Mouse (Mus musculus) midbrain, postnatal 0 days (tissue): ENCODE measurements at regions not wholly inside any gene's neighbourhood (a gene's known extent, or its start where the extent isn't known, plus 50 kb on each side); places are given as distances from the start of the nearest gene placed in this dataset.
"Not testable (repeated sequence)": the region's sequence is repeated elsewhere in the genome, so short reads cannot be mapped to it uniquely, and the experiment has no call there.

Experiments used
- ATAC-seq: fragments of 200-750 bp; cut with Nextera tagmentation; 2 replicates; pipeline ENCODE4 v1.8.0; 2017; ENCODE audit warnings: moderate number of reproducible peaks, mild to moderate bottlenecking, moderate TSS enrichment, moderate library complexity; ENCODE audit not compliant: low FRiP score
- DNase-seq: peaks from one replicate; pipeline ENCODE4 v3.0.0-alpha.2; 2015; ENCODE audit warnings: low spot score
- H3K27ac ChIP-seq: fragments of 300-500 bp; sonication (generic); 2 replicates; pipeline ENCODE4 v1.5.1; 2014; ENCODE audit warnings: low read depth, mild to moderate bottlenecking, low read length, mixed read lengths
- H3K27me3 ChIP-seq: fragments of 300-500 bp; sonication (generic); 2 replicates; pipeline ENCODE4 v1.6.1; 2014; ENCODE audit warnings: low read length, control low read depth, mixed read lengths; ENCODE audit not compliant: insufficient read depth
- H3K36me3 ChIP-seq: fragments of 300-500 bp; sonication (generic); 2 replicates; pipeline ENCODE4 v1.6.1; 2014; ENCODE audit warnings: low read length, control low read depth, mixed read lengths; ENCODE audit not compliant: insufficient read depth
- H3K4me1 ChIP-seq: fragments of 300-500 bp; sonication (generic); 2 replicates; pipeline ENCODE4 v1.6.1; 2014; ENCODE audit warnings: mild to moderate bottlenecking, control low read depth, antibody characterized with exemption, low read length, mixed read lengths; ENCODE audit not compliant: insufficient read depth
- H3K4me2 ChIP-seq: fragments of 300-500 bp; sonication (generic); 2 replicates; pipeline ENCODE4 v1.6.1; 2014; ENCODE audit warnings: low read depth, mild to moderate bottlenecking, low read length, mixed read lengths; ENCODE audit not compliant: poor library complexity, severe bottlenecking
- H3K4me3 ChIP-seq: fragments of 300-500 bp; sonication (generic); 2 replicates; pipeline ENCODE4 v1.5.1; 2014; ENCODE audit warnings: low read depth, mild to moderate bottlenecking, low read length, moderate library complexity
- H3K9ac ChIP-seq: fragments of 300-500 bp; sonication (generic); replicated peaks from 2 replicates; pipeline ENCODE4 v1.6.1; 2014; ENCODE audit warnings: mild to moderate bottlenecking, low read length, moderate library complexity, mixed read lengths; ENCODE audit not compliant: poor library complexity, severe bottlenecking
- H3K9me3 ChIP-seq: fragments of 300-500 bp; sonication (generic); 2 replicates; pipeline ENCODE4 v1.6.1; 2016; ENCODE audit warnings: low read length, control low read depth
- CTCF ChIP-seq: IDR thresholded peaks from 2 replicates; pipeline ENCODE4 v1.5.1; 2016; ENCODE audit warnings: antibody characterized with exemption, mild to moderate bottlenecking
- WGBS: fragments of 180-500 bp; shearing (Covaris S2); extraction: QIAGEN DNeasy Blood & Tissue Kit; methylation state at CpG from one replicate; pipeline ENCODE4 v1.1.7; 2014; 5-methylcytosine and 5-hydroxymethylcytosine counted together

- TF ChIP-seq CTCF, result no peak
- Histone ChIP-seq H3K4me3 (no peak overlapping the region), H3K27me3 (no peaks in the 10 kb centered on the region), H3K9me3 (no peaks in the 10 kb centered on the region), H3K4me1 (no peaks in the 10 kb centered on the region), H3K27ac (no peak overlapping the region), H3K36me3 (no peaks in the 10 kb centered on the region), H3K4me2 (no peak overlapping the region), H3K9ac (no peak overlapping the region)
- no peak for ATAC-seq
- no peak for DNase-seq
These were observed 58.7 kb upstream of the Tmem17 start for GRCm38 (mm10) chr11:22453161-22453560.

GRCm38 (mm10) chr11:22456286-22456685 is 55.6 kb upstream of the Tmem17 start:
- Histone ChIP-seq H3K4me2 (no peak overlapping the region), H3K27me3 (no peaks in the 10 kb centered on the region), H3K27ac (no peak overlapping the region), H3K9ac (no peak overlapping the region), H3K9me3 (no peaks in the 10 kb centered on the region), H3K4me3 (no peak overlapping the region), H3K36me3 (no peaks in the 10 kb centered on the region), H3K4me1 (no peaks in the 10 kb centered on the region)
- no peak for TF ChIP-seq CTCF
- ATAC-seq (no peak), DNase-seq (no peak)
- WGBS, result 95% methylated on average over 9 of the region's 9 CpGs

GRCm38 (mm10) chr11:22457220-22457619 is 54.7 kb upstream of the Tmem17 start:
- H3K4me3 ChIP-seq, result no peak overlapping the region
- no peaks in the 10 kb centered on the region for H3K36me3 ChIP-seq
- H3K4me1 ChIP-seq, result no peaks in the 10 kb centered on the region
- no peaks in the 10 kb centered on the region for H3K27me3 ChIP-seq
- no peak overlapping the region for H3K27ac ChIP-seq
- H3K9me3 ChIP-seq, result no peaks in the 10 kb centered on the region
- TF ChIP-seq CTCF, result no peak
- H3K9ac ChIP-seq, result no peak overlapping the region
- H3K4me2 ChIP-seq, result no peak overlapping the region
- 90% methylated on average over 2 of the region's 2 CpGs for WGBS
- ATAC-seq (no peak), DNase-seq (no peak)

- no peaks in the 10 kb centered on the region for H3K36me3 ChIP-seq
- peak overlapping the region; percentile 27; the same call in 1 of the 2 replicates for H3K27ac ChIP-seq
- TF ChIP-seq CTCF, result peak; percentile 43
- no peak overlapping the region for H3K4me3 ChIP-seq
- no peaks in the 10 kb centered on the region for H3K4me1 ChIP-seq
- H3K9me3 ChIP-seq, result no peaks in the 10 kb centered on the region
- H3K9ac ChIP-seq, result no peak overlapping the region
- H3K4me2 ChIP-seq, result no peak overlapping the region
- ATAC-seq (peak; percentile 93), DNase-seq (peak; percentile 92)
- no peaks in the 10 kb centered on the region for H3K27me3 ChIP-seq
- WGBS, result 50% methylated on average over 5 of the region's 5 CpGs
These were observed 52.8 kb upstream of the Tmem17 start for GRCm38 (mm10) chr11:22458951-22459703.

- not testable (repeated sequence) for H3K27me3 ChIP-seq, H3K4me2 ChIP-seq, H3K27ac ChIP-seq, DNase-seq, H3K36me3 ChIP-seq, H3K4me3 ChIP-seq, ATAC-seq, H3K4me1 ChIP-seq, H3K9me3 ChIP-seq, H3K9ac ChIP-seq
- WGBS, result 81% methylated on average over 7 of the region's 8 CpGs
These were observed 50.7 kb upstream of the Tmem17 start for GRCm38 (mm10) chr11:22461019-22461735.
